Mouse (Mus musculus) left cerebral cortex, postnatal 36 days (tissue): ENCODE measurements around the gene Nefh. TPM values are rescaled to one million over a fixed set of nuclear protein-coding genes. Genes with fewer than 3 reads are reported as not detected.

Source experiments
- microRNA-seq: library from miRNA; unstranded; fragments of <30 nt; microRNA quantifications from one replicate; pipeline ENCODE4 v1.2.0, GENCODE M21; 2022
- total RNA-seq, 2 experiments: library from RNA; stranded (reverse); gene quantifications; 2 replicates each; pipeline ENCODE4 v1.2.3; 2021

Gene Nefh
- total RNA-seq, 2 experiments from 2014 or later, result 44.0 to 47.2 TPM

Small RNAs within 50 kb of the gene (microRNA-seq; reads per million reads assigned to microRNA genes)
- 2.3 reads per million for gene Mir6918

Other genes starting within 250 kb of the Nefh start
- 100 to 1,000 TPM; 360 to 388 TPM for gene Uqcr10, start 243.7 kb downstream of the Nefh start, total RNA-seq
- gene Zmat5, start 243.4 kb downstream of the Nefh start, total RNA-seq, result 10 to 100 TPM; 31.8 to 32.9 TPM
- gene Cabp7, start 201.3 kb downstream of the Nefh start, total RNA-seq, result 10 to 100 TPM; 16.4 to 22.0 TPM
- 10 to 100 TPM; 73.3 to 75.0 TPM for gene Nf2, start 98.5 kb downstream of the Nefh start, total RNA-seq
- 10 to 100 TPM; 85.0 to 90.8 TPM for gene Nipsnap1, start 74.1 kb downstream of the Nefh start, total RNA-seq
- 10 to 100 TPM; 35.7 to 45.4 TPM for gene Thoc5, start 52.7 kb downstream of the Nefh start, total RNA-seq
- gene Ap1b1, start 38.8 kb upstream of the Nefh start, total RNA-seq, result 100 to 1,000 TPM; 145 to 153 TPM
- 10 to 100 TPM; 72.2 to 77.6 TPM for gene Rasl10a, start 110.1 kb upstream of the Nefh start, total RNA-seq
- gene Gas2l1, start 117.3 kb upstream of the Nefh start, total RNA-seq, result 10 to 100 TPM; 82.7 to 98.5 TPM
- 10 to 100 TPM; 22.2 to 26.2 TPM for gene Rhbdd3, start 150.9 kb upstream of the Nefh start, total RNA-seq
- 100 to 1,000 TPM; 222 to 343 TPM for gene Ewsr1, start 151.2 kb upstream of the Nefh start, total RNA-seq
- 10 to 100 TPM in 1 of 2 experiments, 1 to 10 TPM in 1; 9.8 to 10.9 TPM for gene Emid1, start 204.2 kb upstream of the Nefh start, total RNA-seq